Mouse (Mus musculus) heart, adult 2 months (tissue): Measurements from ENCODE around the gene Gjd3.

Experiments used
- CTCF ChIP-seq: fragments of 200-600 bp; IDR thresholded peaks from 2 replicates; pipeline ENCODE4 v1.8.1; 2022; ENCODE audit warnings: antibody characterized with exemption, mild to moderate bottlenecking, moderate library complexity
- EP300 ChIP-seq: fragments of 200-500 bp; IDR thresholded peaks from 2 replicates; pipeline ENCODE4 v1.6.1; 2011; ENCODE audit warnings: low read depth, low read length, control low read depth; ENCODE audit not compliant: insufficient read depth
- POLR2A ChIP-seq: fragments of 200-500 bp; IDR thresholded peaks from 2 replicates; pipeline ENCODE4 v1.6.1; 2011; ENCODE audit warnings: mild to moderate bottlenecking, low read depth, low read length, control low read depth; ENCODE audit not compliant: insufficient read depth

GRCm38 (mm10) chr11:98974871-98975719 lies 7.7 kb downstream of the Gjd3 start:
- peak; percentile 85 for TF ChIP-seq CTCF
- TF ChIP-seq POLR2A: no peak
- TF ChIP-seq EP300: peak; percentile 76; the same call in 1 of the 2 replicates
